Mouse (Mus musculus): ENCODE results near the gene Anxa11.
"Not testable (repeated sequence)": the region's sequence is repeated elsewhere in the genome, so short reads cannot be mapped to it uniquely, and the experiment has no call there.

The Anxa11 gene

GRCm38 (mm10) chr14:25841579-25841978, 377 bp upstream of the Anxa11 start:
- DNase-seq (ENCODE audit: low spot score), result no peak

- DNase-seq (ENCODE audit: low spot score), result no peak
These were observed 690 bp downstream of the Anxa11 start for GRCm38 (mm10) chr14:25842688-25843003.

GRCm38 (mm10) chr14:25844372-25844771, 2.4 kb downstream of the Anxa11 start:
- no peak for DNase-seq (ENCODE audit: low spot score)

- no peak for DNase-seq (ENCODE audit: low spot score)
These were observed 4.0 kb downstream of the Anxa11 start for GRCm38 (mm10) chr14:25845832-25846383.

DNA sequence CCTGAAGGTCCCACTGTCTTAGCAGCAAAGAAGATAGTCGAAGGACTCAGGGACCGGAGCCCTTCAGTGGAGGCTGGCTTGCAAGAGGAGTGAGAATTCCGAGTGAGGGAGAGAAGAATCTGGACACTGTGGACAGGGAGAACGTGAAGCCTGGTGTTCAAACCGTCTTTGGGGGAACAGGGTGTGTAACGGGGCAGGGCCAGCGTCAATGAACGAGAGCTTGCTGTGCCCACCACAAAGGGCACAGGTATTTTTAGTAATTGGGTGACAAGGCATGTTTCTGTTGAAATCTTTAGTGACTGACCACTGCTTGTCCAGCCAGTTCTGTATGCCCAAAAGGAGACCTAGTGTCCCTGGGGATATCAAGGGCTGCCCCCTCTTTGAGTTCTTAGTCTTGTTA, 4.6 kb downstream of the Anxa11 start:
- DNase-seq (ENCODE audit: low spot score), result no peak

DNA sequence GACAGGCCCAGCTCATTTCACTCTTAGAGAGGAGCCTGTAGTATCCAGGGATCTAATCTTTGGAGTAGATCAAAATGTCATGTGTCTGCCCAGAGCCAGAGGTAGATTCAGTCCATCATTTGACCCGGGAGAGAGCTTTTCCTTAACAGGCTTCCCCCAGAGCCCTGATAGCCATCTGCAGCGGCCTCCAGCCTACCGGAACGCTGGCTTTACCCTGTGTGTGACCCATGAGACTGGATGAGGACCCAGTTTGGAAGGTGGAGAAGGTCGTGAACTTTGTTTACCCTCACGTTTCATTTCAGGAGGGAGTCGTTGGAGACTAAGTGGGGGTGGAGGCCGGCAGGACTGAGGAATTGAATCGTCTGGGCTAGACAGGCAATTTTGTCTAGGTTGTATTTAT, 5.7 kb downstream of the Anxa11 start:
- DNase-seq (ENCODE audit: low spot score), result no peak

DNA sequence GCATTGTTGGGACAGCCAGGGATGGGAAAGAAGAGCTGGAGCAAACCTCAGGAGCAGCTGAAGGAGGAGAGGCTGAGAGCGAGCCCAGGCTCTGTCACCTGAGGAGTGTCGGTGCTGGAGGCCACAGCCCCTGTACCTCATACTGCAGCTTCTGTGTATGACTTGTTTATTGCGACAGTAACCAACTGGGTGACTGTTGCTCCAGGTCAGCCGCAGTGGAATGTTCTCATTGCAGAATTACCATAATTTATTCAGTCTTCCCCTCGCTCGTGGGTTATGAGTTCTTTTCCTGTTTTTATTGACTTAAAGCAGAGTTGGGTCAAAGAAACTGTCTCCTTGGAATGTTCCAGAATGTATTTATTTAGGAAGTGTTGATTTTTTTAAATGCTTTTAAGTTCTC, 6.3 kb downstream of the Anxa11 start:
- no peak for DNase-seq (ENCODE audit: low spot score)

- DNase-seq (ENCODE audit: low spot score), result not testable (repeated sequence)
These were observed 6.8 kb downstream of the Anxa11 start for GRCm38 (mm10) chr14:25848708-25849107.

DNA sequence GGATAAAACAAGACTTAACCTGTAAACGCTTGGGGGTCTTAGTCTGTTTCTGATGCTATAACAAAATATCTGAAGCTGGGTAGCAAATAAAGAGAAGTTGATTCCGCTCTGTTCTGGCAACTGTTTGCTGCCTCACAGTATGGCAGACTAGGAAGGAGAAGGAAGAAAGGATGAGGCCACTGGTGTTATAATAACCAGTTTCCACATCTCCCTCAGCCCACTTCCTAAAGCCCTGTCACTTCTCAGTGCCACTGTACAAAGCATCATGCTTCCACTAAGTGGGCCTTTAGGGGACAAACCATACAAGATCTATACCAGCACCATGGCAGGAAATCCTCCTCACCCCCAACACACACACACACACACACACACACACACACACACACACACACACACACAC, 8.5 kb downstream of the Anxa11 start:
- no peak for DNase-seq (ENCODE audit: low spot score)

GRCm38 (mm10) chr14:25851189-25851588, 9.2 kb downstream of the Anxa11 start:
- no peak for DNase-seq (ENCODE audit: low spot score)

DNA sequence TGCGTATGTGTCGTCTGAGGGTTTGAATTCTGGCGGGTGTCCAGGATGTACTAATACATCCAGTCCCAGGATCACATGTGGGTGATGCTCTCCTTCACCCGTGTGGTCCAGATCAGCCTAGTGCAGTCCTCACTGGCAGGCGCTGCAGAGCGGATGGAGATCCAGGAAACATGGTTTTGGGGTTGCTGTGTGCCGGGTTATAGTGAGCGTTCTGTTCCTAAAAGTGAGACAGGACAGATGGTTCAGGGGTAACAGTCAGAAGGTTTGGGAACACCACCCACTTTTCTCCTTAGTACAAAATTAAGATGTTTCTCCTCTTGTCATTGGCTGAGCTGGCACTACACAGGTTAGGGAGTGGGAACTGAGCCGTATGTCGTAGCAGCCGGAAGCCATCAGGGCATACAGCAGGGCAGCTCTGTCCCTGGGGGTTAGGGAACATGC, 10.2 kb downstream of the Anxa11 start:
- no peak for DNase-seq (ENCODE audit: low spot score)

DNA sequence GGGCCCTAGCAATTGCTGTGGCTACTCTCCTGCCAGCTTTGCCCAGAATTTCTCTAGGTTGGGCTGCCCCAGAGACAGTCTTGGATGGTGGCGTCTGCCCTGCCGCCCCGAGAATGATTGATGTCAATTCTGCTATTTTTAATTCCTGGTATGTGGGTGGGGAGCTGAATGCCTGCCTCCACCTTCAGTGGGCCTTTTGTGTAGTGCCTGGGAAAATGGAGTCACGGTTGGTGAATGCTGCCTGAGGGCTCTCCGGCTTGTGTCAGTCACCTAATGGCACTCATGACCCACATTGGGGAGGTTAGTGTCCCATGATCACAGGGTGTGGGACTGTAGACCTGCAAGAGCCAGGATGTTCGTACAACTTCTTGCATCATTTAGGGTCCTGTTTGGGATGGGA, 11.3 kb downstream of the Anxa11 start:
- no peak for DNase-seq (ENCODE audit: low spot score)

DNA sequence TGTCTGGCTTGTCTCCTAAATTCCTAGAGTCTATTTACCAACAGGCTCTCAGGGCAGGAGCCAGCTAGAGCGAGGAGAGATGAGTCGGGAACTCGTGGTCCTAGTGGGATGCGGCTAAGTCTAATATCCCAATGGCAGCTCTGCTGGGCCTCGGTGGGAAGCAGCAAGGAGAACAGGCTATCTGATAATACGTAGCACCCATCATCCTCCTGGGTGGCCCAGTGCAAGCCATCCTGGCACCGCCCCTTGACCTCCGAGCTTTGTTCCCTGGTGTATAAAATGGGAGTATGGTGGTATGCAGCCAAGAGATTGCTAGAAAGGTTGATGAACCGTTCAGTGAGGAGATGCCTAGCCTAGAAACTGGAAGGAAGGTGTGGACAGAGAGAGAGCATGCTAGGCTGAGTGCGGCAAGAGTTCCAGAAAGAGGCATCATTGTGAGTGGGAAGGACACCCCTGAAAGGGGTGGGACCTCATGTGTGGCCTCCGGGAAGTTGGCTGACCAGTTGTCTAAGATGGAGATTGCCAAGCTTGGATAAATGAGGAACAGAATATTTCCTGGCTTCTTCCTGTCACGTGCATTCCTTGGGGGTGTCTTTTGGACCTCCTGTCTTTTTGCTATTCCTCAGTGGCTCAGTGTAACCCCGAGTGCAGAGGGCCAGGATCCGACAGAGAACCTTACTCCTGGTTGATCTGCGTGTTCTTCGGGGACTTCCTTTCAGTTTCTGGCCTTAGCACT, 11.9 kb downstream of the Anxa11 start:
- no peak for DNase-seq (ENCODE audit: low spot score)

GRCm38 (mm10) chr14:25855241-25855885, 13.4 kb downstream of the Anxa11 start:
- DNase-seq (ENCODE audit: low spot score), result no peak

DNA sequence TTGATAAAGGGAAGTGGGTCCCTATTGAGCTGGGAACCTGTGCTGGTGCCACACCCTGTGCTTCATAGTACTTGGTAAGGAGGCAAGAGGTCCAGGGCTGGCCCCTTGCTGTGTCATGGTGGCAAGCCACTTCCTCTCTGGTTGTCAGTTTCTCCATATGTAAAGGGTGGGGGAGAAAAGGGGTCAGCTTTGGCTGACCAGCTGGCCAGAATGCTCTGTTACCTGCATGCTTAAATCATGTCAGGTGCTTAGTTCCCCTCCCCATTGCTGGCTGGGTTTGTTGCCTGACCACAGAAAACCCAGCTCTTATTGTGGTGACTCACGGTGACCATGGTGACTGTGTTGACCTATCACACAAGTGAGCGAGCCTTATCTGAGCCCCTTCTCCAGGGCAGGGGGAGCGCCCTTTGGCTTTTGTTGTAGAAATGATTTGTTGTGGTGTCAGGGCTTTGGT, 15.2 kb downstream of the Anxa11 start:
- DNase-seq (ENCODE audit: low spot score), result no peak

GRCm38 (mm10) chr14:25857940-25858339, 16.0 kb downstream of the Anxa11 start:
- DNase-seq (ENCODE audit: low spot score), result no peak

DNA sequence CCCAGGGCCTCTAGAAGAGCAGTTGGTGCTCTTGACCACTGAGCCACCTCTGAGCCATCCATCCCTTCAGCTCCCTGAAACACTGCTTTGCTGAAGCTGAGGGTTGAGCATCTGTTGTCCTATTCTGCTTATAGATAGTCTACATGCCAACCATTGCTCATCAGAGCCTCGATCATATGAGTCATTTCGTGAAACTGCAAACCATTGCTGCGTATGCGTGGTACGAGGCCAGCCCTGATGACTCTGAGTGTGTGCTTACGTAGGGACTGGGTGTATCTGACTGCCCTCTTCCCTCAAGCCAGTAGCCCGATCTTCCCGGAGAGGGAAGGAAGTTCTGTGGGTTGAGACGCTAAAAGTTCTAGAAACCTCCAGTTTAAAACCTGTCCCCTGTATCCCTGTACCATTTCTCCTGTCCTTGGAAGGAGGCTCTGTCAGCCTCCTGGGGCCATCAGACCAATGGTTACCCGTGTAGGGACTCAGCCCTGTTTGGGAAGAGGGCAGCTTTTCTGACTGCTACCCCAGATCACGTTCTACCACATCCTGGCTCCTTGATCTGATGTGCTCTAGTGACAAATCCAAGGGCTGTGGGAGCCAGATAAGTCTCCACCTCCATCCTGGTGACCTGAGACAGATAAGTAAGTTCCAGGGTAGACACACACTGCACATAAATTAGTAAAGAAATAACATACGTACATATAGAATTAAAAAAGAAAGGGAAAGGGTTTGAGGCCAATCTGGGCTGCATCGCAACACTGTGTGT, 20.0 kb downstream of the Anxa11 start:
- DNase-seq (ENCODE audit: low spot score), result no peak

DNA sequence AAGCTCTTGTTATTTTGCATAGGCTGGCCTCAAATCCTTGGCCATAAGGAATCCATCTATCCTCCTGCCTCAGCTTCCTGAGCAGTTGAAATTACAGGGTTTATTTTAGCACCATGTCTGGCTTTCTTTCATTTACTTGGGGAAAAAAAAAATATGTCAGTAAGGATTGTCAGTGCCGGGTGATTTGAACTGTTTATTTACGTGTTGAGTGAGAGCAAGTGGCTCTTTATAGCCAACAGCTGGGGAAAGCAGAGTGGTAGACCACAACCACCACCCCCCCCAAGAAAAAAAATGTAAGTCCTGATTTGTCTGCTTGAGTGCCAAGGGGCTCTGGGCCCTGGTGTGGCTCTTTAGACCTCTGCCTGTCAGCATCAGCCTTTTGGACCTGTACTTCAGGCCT, 21.8 kb downstream of the Anxa11 start:
- DNase-seq (ENCODE audit: low spot score), result no peak

DNA sequence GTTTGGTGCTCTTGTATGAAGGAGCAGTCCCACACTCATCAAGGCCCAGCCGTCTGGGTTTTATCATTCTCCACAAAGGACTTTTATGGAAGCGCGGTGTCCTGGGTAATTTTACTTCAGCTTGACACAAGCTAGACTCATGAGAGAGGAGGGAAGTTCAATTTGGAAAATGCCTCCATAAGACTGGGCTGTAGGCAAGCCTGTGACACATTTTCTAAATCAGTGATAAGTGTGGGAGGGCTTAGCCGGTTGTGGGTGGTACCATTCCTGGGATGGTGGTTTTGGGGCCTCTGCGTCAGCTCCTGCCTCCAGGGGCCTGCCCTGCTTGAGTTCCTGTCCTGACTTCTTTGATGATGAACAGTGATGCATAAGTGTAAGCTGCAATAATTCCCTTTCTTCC, 23.3 kb downstream of the Anxa11 start:
- no peak for DNase-seq (ENCODE audit: low spot score)

- DNase-seq (ENCODE audit: low spot score), result no peak
These were observed 24.4 kb downstream of the Anxa11 start for GRCm38 (mm10) chr14:25866384-25866783.

DNA sequence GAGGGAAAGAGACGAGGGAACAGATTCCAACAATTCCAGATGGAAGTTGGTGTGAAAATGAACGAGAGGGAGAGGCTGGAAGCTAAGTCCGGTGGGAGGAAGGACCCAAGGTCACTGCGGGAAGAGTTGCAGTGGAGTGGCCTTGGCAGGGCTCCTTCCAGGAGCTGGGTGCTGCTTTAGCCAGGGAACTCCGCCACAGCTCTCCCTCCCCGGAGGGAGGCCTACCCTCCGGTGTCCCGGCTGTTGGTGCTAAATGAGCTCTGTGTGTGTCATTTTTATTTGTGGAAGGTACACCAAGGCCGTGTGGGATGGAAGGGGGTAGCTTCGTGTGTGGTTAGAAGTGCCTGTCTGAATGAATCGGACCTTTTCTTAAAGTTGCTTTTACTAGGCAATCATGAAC, 24.9 kb downstream of the Anxa11 start:
- no peak for DNase-seq (ENCODE audit: low spot score)

GRCm38 (mm10) chr14:25867834-25868233, 25.9 kb downstream of the Anxa11 start:
- no peak for DNase-seq (ENCODE audit: low spot score)

DNA sequence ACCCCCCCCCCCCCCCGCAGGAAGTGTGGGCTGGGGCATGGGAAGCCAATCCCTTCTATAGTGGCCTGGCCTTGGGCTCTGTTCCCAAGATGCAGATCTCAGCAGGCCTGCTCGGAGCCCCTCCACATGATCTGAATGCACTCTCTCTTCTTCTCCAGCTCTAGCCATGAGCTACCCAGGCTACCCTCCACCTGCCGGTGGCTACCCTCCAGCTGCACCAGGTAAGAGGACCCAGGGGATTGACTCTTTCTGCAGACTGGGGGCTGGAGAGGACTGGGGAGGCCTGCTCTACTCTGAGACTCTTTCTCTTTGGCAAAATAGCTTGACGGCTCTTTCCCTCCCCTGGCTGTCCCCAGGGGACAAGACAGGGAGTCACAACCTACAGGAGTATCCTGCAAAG, 26.8 kb downstream of the Anxa11 start:
- no peak for DNase-seq (ENCODE audit: low spot score)

All from ovary, postnatal 10 days (tissue).